Mouse (Mus musculus) T-helper 2 cell (primary cell): ENCODE measurements around the gene Rgs7.

Experiments
- in situ Hi-C: fragments of 300-600 bp; cut with MboI, MseI; formaldehyde crosslinking; loops from one replicate; pipeline ENCODE4 v1.15.1; 2025; ENCODE audit warnings: high pct_unique_total_duplicates

The Rgs7 gene

DNA sequence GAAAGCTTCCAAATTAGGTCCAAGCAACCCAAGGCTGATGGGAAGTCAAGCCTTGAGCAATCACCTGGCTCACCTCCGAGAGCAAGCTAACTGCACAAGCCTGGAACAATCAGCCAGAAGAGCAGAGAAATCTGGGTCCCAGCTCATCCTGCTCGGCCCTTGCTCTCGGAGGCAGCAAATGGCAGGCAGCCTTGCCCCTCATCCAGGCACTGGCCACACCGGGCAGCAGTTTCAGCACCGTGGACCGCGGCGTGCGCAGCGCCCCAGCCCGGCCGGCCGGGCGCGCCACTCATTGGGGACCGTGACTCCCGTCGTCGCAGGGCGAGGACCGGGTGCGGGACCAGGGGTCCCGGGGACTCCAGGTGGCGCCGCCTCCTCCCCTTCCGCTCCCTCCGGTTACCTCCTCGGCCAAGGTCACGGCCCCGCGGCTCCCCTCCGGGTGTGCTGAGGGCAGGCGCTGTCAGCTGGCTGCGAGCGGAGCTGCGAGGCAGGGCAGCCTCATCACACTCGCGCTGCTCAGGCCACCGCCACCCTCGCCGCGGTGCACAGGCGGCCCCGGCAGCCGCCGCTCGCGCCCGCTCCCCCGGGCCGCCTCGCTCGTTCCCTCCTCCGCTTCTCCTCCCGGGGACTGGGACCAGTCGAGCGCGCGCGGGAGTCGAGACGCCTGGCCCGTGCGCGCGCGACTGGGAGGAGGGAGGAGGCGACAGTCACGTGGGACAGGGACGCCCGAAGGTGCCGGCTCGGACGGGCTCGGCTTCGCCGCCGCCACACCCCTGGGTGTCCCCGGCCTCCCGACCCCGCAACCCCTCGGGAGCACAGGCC is at the start of gene Rgs7:
Gene Rgs7 (minus strand): TSS at position 640 of the 822 bp plus-strand sequence.
- in situ Hi-C loops: no loop called here

DNA sequence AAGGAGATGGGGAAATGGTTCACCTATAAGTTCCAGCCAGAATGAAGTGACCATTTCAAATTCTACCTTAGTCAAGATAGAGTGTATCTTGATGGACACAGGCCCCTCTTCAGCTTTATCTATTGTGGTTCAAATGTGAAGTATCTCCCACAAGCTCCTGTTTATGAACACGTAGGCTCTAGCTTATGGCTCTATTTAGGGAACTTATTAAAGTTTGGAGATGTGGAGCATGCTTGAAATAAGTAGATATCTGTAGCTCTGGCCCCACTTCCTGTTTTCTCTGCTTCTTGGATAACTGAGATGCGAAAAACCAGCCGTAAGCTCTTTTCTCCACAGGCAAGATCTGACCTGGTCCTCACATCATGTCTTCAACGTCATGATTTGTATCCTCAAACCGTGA is 48.4 kb upstream of the Rgs7 start:
- in situ Hi-C loops: no loop called here

GRCm38 (mm10) chr1:175537321-175537720 is 45.0 kb upstream of the Rgs7 start:
- in situ Hi-C loops: no loop called here

DNA sequence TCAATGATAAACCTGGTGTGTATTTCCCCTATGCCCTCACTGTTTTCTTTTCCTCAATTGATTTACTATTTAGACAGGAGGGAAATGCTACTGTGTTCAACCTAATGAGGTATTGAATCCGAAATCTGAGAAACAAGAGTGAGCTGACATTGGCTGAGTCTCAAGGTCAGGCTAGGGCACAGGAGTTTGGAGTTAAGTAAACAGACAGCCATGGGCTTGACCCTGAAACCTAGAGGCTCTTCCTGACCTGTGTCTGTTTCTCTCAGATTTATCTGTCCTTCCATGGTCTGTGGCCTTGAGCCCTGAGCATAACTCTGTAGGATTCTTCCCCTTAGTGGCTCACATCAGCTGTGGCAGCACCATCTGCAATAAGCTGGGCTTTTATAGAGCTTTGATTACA is 37.6 kb upstream of the Rgs7 start:
- in situ Hi-C loops: no loop called here

GRCm38 (mm10) chr1:175524626-175525294 is 32.5 kb upstream of the Rgs7 start:
- in situ Hi-C loops: no loop called here

DNA sequence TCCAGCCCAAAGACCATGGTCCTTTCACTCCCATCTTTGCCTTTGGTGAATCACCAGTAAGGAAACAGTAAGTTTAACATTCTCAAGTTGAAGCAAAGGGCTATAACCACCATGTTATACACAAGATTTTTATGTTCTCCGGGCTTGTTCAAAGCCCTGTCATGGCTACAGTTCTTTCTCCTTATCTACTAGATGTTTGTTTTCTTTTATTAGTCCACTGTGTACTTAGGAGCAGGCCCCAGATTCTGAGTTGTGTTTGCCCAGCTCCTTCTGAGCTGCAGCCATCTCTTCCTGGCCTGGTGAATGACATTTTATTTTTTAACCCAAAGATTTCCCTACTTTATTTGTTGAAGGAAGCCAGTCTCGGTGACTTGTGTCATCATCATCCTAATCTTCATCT is 31.3 kb upstream of the Rgs7 start:
- in situ Hi-C loops: no loop called here

- in situ Hi-C loops: no loop called here
Measured at GRCm38 (mm10) chr1:175514543-175514942, 22.2 kb upstream of the Rgs7 start.

GRCm38 (mm10) chr1:175512173-175512572 is 19.9 kb upstream of the Rgs7 start:
- in situ Hi-C loops: no loop called here

GRCm38 (mm10) chr1:175509989-175510388 is 17.7 kb upstream of the Rgs7 start:
- in situ Hi-C loops: no loop called here

DNA sequence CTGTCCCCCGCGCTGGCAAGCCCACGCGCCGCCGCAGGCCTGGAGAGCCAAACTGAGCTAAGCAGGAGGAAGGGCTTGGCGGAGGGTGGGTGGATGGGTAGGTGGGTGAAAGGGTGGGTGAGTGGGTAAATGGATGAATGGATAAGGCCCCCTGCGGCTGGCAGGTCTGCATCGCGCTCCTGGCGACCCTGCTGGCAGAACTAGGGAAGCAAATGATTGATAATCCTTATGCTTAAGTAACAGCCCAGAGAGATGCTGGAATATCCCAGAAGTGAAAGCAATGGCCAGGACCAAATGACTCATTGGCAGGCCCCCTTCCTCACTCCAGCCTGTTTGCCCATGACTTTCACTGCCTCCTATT is 363 bp upstream of the Rgs7 start:
- in situ Hi-C loops: no loop called here

DNA sequence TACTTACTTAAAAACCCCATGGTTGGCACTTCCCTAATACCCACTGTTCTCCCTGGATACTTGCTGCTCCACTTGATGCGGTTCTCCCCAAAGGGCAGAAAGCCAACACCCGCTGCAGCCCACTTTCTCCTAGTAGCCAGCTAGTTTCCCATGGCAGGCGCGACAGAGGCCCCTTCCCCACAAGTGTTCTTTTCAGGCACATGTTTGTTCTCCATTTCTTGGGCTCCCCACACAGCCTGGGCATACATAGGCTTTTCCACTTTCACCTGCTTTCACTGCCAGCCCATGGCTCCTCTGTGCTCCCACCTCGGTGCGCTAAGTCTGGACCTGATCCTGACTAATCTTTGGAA is 814 bp downstream of the Rgs7 start:
- in situ Hi-C loops: no loop called here

- in situ Hi-C loops: no loop called here
Measured at GRCm38 (mm10) chr1:175485109-175485508, 7.2 kb downstream of the Rgs7 start.

- in situ Hi-C loops: no loop called here
Measured at GRCm38 (mm10) chr1:175473060-175473459, 19.2 kb downstream of the Rgs7 start.

DNA sequence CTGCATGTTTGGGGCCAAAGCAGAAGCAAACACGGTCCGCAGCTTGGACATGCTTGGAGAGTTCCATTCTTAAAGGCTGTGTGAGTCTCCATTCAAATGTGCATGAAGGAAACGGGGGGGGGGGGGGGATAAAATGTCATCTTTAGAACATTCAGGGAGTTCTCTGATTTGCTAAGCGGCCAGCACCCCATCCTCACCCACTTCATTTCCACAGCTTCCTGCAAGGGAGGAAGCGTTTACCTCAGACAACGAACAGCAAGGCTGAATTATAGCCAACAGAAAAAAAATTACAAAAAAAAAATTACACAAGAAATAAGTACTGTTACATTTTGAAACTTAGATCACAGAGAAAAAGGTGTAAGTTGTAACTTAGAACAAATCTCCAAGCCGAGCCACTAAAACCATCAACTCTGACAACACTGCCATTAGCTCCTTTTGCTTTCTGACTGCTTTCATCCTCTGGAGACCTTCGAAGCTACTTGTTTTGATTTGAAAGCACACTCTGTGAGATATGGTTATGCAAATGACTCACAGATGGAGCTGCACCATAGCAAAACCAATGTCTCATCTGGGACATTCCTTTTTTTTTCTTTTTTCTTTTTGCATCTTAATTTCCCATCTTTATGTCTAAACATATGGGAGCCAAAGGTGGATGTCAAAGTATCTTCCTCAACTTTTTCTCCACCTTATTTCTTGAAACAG is 23.1 kb downstream of the Rgs7 start:
- in situ Hi-C loops: no loop called here

- in situ Hi-C loops: no loop called here
Measured at GRCm38 (mm10) chr1:175464566-175464965, 27.7 kb downstream of the Rgs7 start.

DNA sequence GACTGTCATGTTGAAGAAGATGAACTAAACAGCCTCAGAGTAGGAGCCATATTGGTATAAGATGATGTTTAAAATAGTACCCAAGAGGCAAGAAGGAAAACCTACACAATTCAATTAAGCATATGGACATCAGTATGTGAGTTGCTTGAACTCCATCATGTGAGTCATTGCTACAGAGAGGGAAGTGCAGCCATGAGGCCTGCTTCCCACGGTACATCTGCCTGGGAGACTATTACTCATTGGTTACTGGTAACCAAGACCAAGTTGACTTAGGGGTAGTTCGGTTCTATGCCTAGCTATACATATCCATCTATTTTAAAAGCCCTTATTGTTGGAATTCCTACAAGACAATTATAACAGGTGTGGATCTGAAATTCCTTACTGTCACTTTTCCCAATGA is 29.9 kb downstream of the Rgs7 start:
- in situ Hi-C loops: no loop called here

DNA sequence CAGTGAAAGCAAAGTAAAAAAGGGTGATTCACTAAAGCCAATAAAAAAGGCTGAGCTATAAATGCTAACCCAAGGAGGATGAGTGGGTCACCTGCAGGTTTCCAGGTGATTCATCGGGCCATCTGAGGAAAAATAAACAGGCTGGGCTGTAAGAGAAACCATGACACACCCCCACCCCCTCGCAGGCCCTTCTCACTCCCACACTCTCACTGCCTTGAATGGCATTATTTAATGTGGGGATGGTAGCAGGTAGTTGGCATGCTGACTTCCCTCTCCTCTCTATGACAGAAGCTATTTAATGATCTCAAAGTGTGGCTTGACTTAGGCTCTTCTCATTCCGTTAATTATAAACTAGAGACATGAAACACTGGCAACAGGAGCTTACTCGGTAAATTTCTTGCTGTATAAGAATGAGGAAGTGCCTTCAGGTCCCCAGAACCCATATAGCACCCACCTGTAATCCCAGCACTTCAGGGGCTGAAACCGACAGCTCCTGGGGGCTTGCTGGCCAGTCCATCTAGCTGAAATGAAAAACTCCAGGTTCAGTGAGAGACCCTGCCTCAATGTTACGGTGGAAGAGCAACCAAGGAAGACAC is 38.2 kb downstream of the Rgs7 start:
- in situ Hi-C loops: no loop called here

GRCm38 (mm10) chr1:175448017-175448416 is 44.3 kb downstream of the Rgs7 start:
- in situ Hi-C loops: no loop called here

DNA sequence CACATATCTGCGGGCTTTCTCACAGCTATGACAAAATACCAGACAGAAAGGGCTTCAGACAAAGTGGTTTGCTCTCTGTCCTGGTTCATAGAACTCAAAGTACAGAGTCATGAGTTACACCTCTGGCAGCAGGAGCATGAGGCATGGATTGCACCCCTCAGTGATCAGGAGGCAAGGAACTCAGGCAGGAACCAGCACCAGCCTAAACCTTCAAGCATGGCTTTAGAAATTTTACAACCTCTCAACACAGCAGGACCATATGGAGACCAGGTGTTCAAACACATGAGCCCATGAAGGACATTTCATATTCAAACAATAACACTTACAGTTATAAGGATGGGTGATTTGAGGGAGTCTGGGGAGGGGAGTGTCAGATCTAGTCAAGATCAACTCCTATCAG is 49.4 kb downstream of the Rgs7 start:
- in situ Hi-C loops: no loop called here

DNA sequence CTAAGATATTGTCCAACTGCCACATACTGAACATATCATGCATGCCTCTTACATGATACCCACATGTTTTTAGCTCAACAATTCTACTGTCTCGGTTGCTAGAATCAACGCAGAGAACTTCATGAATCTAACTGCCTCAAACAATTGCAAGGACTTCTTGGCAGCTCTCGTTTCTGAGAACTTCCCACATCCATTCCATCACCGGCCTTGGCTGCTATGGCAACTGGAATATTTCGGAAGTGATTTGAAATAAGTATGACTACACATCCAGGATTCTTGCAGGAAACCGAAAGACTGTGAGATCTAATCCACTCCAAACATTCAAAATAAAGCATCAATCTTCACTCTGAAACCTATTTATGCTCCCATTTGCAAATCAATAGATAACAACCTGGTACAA is 50.3 kb downstream of the Rgs7 start:
- in situ Hi-C loops: no loop called here

GRCm38 (mm10) chr1:175433622-175434204 is 58.6 kb downstream of the Rgs7 start:
- in situ Hi-C loops: no loop called here

DNA sequence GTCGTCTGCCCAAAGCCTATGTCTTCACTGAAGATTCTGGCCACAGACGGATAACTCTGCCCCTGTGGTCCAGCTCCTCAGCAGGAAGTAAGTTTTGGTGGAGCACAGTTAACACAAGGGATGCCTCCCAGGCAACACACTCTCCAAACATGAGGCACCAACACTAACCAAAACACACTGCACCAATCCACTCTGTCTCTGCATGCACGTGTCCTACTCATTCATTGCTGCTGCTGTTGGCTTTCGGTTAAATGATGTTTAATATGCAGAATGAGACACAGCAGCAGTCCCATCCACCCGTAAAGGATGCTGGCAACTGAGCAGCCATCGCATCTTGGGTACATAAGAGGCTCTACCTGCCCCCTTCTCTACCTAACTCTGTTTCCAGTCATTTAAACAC is 59.2 kb downstream of the Rgs7 start:
- in situ Hi-C loops: no loop called here
